Mouse (Mus musculus): ENCODE measurements around the gene Spock1. TPM values are rescaled to one million over a fixed set of nuclear protein-coding genes. Genes with fewer than 3 reads are reported as not detected.

Spock1 gene
- polyA plus RNA-seq, 1 experiment from 2014 or later = 17.2 TPM

GRCm38 (mm10) chr13:57685201-57685600 is 222.9 kb downstream of the Spock1 start:
- Histone ChIP-seq H3K4me3 (ENCODE audit: low read depth, low read length) (no peak overlapping the region), H3K36me3 (ENCODE audit: control insufficient read depth, insufficient read depth, low read length) (no peaks in the 10 kb centered on the region), H3K4me2 (no peak overlapping the region), H3K27ac (ENCODE audit: low read depth, low read length) (no peak overlapping the region), H3K4me1 (ENCODE audit: control insufficient read depth, insufficient read depth, low read length) (no peaks in the 10 kb centered on the region), H3K27me3 (ENCODE audit: control insufficient read depth, insufficient read depth, low read length) (no peaks in the 10 kb centered on the region), H3K9me3 (ENCODE audit: control insufficient read depth, low read length) (no peaks in the 10 kb centered on the region), H3K9ac (ENCODE audit: low read length) (no peak overlapping the region)
- DNase-seq (ENCODE audit: low spot score, missing footprints) (no peak), ATAC-seq (ENCODE audit: low FRiP score) (no peak)
- WGBS = 84% methylated on average over 11 of the region's 11 CpGs

DNA sequence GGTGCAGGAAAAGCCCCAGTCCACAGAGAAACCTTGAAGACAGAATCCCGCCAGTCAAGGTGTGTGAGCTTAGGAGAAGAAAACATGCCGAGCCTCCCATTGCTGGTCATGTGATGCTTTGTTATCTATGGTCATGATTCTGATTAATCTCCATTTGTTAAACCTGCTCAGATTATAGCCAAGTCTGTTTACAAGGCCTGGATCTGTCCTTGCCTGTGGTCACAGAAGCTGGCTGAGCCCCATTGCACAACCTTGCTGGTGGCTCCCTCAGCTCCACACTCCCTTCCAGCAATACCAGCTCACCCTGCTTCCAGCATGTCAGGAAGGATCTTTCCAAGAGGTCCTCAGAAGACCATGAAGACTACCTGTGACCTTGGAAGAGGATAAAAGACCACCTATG is 228.5 kb downstream of the Spock1 start:
- no peak overlapping the region for H3K9ac ChIP-seq (ENCODE audit: low read length)
- H3K36me3 ChIP-seq (ENCODE audit: control insufficient read depth, insufficient read depth, low read length) = no peaks in the 10 kb centered on the region
- H3K4me2 ChIP-seq = no peak overlapping the region
- H3K9me3 ChIP-seq (ENCODE audit: control insufficient read depth, low read length) = no peaks in the 10 kb centered on the region
- no peak overlapping the region for H3K27ac ChIP-seq (ENCODE audit: low read depth, low read length)
- no peaks in the 10 kb centered on the region for H3K27me3 ChIP-seq (ENCODE audit: control insufficient read depth, insufficient read depth, low read length)
- no peaks in the 10 kb centered on the region for H3K4me1 ChIP-seq (ENCODE audit: control insufficient read depth, insufficient read depth, low read length)
- DNase-seq (ENCODE audit: low spot score, missing footprints) (no peak), ATAC-seq (ENCODE audit: low FRiP score) (no peak)
- 87% methylated on average over 2 of the region's 2 CpGs for WGBS
- no peak overlapping the region for H3K4me3 ChIP-seq (ENCODE audit: low read depth, low read length)

DNA sequence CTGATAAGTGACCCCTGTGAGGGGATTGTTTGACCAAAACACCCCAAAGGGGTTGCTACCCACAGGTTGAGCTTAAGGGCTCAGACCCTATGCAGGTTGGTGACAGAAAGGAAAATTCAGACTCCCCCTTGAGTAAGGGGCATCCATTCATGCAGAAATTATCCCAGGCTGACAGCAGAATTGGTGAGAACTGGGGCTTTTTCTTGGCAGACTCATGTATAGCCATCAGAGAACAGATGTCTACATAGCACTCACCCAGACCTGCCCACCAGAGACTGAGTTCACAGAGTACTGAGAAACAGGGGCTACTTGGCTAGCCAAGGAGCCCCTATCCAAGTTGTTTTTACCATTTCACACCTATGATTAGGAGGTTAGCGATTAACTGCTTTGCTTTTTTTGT is 231.3 kb downstream of the Spock1 start:
- WGBS = 97% methylated on average over 1 of the region's 1 CpGs
- Histone ChIP-seq H3K4me3 (ENCODE audit: low read depth, low read length) (no peak overlapping the region), H3K4me2 (no peak overlapping the region), H3K4me1 (ENCODE audit: control insufficient read depth, insufficient read depth, low read length) (no peaks in the 10 kb centered on the region), H3K27ac (ENCODE audit: low read depth, low read length) (no peak overlapping the region), H3K9me3 (ENCODE audit: control insufficient read depth, low read length) (no peaks in the 10 kb centered on the region), H3K9ac (ENCODE audit: low read length) (no peak overlapping the region), H3K27me3 (ENCODE audit: control insufficient read depth, insufficient read depth, low read length) (no peaks in the 10 kb centered on the region), H3K36me3 (ENCODE audit: control insufficient read depth, insufficient read depth, low read length) (no peaks in the 10 kb centered on the region)
- no peak for DNase-seq (ENCODE audit: low spot score, missing footprints)
- no peak for ATAC-seq (ENCODE audit: low FRiP score)

DNA sequence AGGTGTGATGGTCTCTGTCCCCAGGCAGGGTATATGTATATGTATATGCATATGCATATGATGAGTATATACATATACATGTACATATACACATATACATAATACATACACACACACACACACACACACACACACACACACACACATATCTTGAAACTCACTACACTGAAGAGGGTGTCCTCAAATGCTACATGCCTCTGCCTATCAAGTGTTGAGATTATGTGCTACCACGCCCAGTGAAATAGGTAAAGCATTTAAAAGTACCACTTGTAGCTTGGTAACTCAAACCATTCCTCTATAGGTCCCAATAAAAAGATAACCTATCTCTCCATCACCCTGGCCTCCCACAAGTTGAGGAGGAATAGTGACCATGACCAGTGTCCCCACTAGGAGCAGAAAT is 234.7 kb downstream of the Spock1 start:
- 88% methylated on average over 1 of the region's 1 CpGs for WGBS
- Histone ChIP-seq H3K36me3 (ENCODE audit: control insufficient read depth, insufficient read depth, low read length) (no peaks in the 10 kb centered on the region), H3K9ac (ENCODE audit: low read length) (no peak overlapping the region), H3K4me3 (ENCODE audit: low read depth, low read length) (no peak overlapping the region), H3K4me2 (no peak overlapping the region), H3K9me3 (ENCODE audit: control insufficient read depth, low read length) (no peaks in the 10 kb centered on the region), H3K27ac (ENCODE audit: low read depth, low read length) (no peak overlapping the region), H3K4me1 (ENCODE audit: control insufficient read depth, insufficient read depth, low read length) (no peaks in the 10 kb centered on the region), H3K27me3 (ENCODE audit: control insufficient read depth, insufficient read depth, low read length) (no peaks in the 10 kb centered on the region)
- DNase-seq (ENCODE audit: low spot score, missing footprints) (no peak), ATAC-seq (ENCODE audit: low FRiP score) (no peak)

- Histone ChIP-seq H3K27me3 (ENCODE audit: control insufficient read depth, insufficient read depth, low read length) (no peaks in the 10 kb centered on the region), H3K36me3 (ENCODE audit: control insufficient read depth, insufficient read depth, low read length) (no peaks in the 10 kb centered on the region), H3K9me3 (ENCODE audit: control insufficient read depth, low read length) (no peaks in the 10 kb centered on the region), H3K4me3 (ENCODE audit: low read depth, low read length) (no peak overlapping the region), H3K4me1 (ENCODE audit: control insufficient read depth, insufficient read depth, low read length) (no peaks in the 10 kb centered on the region), H3K9ac (ENCODE audit: low read length) (no peak overlapping the region), H3K4me2 (no peak overlapping the region), H3K27ac (ENCODE audit: low read depth, low read length) (no peak overlapping the region)
- DNase-seq (ENCODE audit: low spot score, missing footprints) = no peak
- ATAC-seq (ENCODE audit: low FRiP score) = no peak
- WGBS = 81% methylated on average over 3 of the region's 3 CpGs
Observed at GRCm38 (mm10) chr13:57672762-57673161, 235.4 kb downstream of the Spock1 start.

- H3K4me3 ChIP-seq (ENCODE audit: low read depth, low read length) = no peak overlapping the region
- no peak overlapping the region for H3K27ac ChIP-seq (ENCODE audit: low read depth, low read length)
- no peaks in the 10 kb centered on the region for H3K27me3 ChIP-seq (ENCODE audit: control insufficient read depth, insufficient read depth, low read length)
- WGBS = 74% methylated on average over 9 of the region's 9 CpGs
- DNase-seq (ENCODE audit: low spot score, missing footprints) = no peak
- no peak overlapping the region for H3K9ac ChIP-seq (ENCODE audit: low read length)
- H3K4me2 ChIP-seq = no peak overlapping the region
- H3K9me3 ChIP-seq (ENCODE audit: control insufficient read depth, low read length) = no peaks in the 10 kb centered on the region
- no peak for ATAC-seq (ENCODE audit: low FRiP score)
- no peaks in the 10 kb centered on the region for H3K36me3 ChIP-seq (ENCODE audit: control insufficient read depth, insufficient read depth, low read length)
- no peaks in the 10 kb centered on the region for H3K4me1 ChIP-seq (ENCODE audit: control insufficient read depth, insufficient read depth, low read length)
Observed at GRCm38 (mm10) chr13:57671919-57672318, 236.2 kb downstream of the Spock1 start.

- Histone ChIP-seq H3K4me1 (ENCODE audit: control insufficient read depth, insufficient read depth, low read length) (peaks cover 3% of the 10 kb centered on the region; the same call in 1 of the 2 replicates), H3K4me2 (no peak overlapping the region), H3K36me3 (ENCODE audit: control insufficient read depth, insufficient read depth, low read length) (no peaks in the 10 kb centered on the region), H3K9ac (ENCODE audit: low read length) (no peak overlapping the region), H3K27ac (ENCODE audit: low read depth, low read length) (no peak overlapping the region), H3K9me3 (ENCODE audit: control insufficient read depth, low read length) (no peaks in the 10 kb centered on the region), H3K27me3 (ENCODE audit: control insufficient read depth, insufficient read depth, low read length) (no peaks in the 10 kb centered on the region), H3K4me3 (ENCODE audit: low read depth, low read length) (no peak overlapping the region)
- no peak for DNase-seq (ENCODE audit: low spot score, missing footprints)
- 88% methylated on average over 5 of the region's 5 CpGs for WGBS
- no peak for ATAC-seq (ENCODE audit: low FRiP score)
Observed at GRCm38 (mm10) chr13:57671322-57671721, 236.8 kb downstream of the Spock1 start.

GRCm38 (mm10) chr13:57667621-57668020 is 240.5 kb downstream of the Spock1 start:
- H3K9ac ChIP-seq (ENCODE audit: low read length) = no peak overlapping the region
- DNase-seq (ENCODE audit: low spot score, missing footprints) (no peak), ATAC-seq (ENCODE audit: low FRiP score) (no peak)
- H3K9me3 ChIP-seq (ENCODE audit: control insufficient read depth, low read length) = no peaks in the 10 kb centered on the region
- H3K4me2 ChIP-seq = no peak overlapping the region
- no peaks in the 10 kb centered on the region for H3K36me3 ChIP-seq (ENCODE audit: control insufficient read depth, insufficient read depth, low read length)
- no peaks in the 10 kb centered on the region for H3K27me3 ChIP-seq (ENCODE audit: control insufficient read depth, insufficient read depth, low read length)
- no peak overlapping the region for H3K27ac ChIP-seq (ENCODE audit: low read depth, low read length)
- no peak overlapping the region for H3K4me3 ChIP-seq (ENCODE audit: low read depth, low read length)
- WGBS = 77% methylated on average over 3 of the region's 3 CpGs
- H3K4me1 ChIP-seq (ENCODE audit: control insufficient read depth, insufficient read depth, low read length) = peaks cover 3% of the 10 kb centered on the region; the same call in 1 of the 2 replicates

- Histone ChIP-seq H3K9me3 (ENCODE audit: control insufficient read depth, low read length) (no peaks in the 10 kb centered on the region), H3K4me3 (ENCODE audit: low read depth, low read length) (no peak overlapping the region), H3K36me3 (ENCODE audit: control insufficient read depth, insufficient read depth, low read length) (no peaks in the 10 kb centered on the region), H3K4me2 (no peak overlapping the region), H3K27ac (ENCODE audit: low read depth, low read length) (no peak overlapping the region), H3K4me1 (ENCODE audit: control insufficient read depth, insufficient read depth, low read length) (peaks cover 3% of the 10 kb centered on the region; the same call in 1 of the 2 replicates), H3K27me3 (ENCODE audit: control insufficient read depth, insufficient read depth, low read length) (no peaks in the 10 kb centered on the region), H3K9ac (ENCODE audit: low read length) (no peak overlapping the region)
- DNase-seq (ENCODE audit: low spot score, missing footprints) (no peak), ATAC-seq (ENCODE audit: low FRiP score) (no peak)
- WGBS = 49% methylated on average over 9 of the region's 9 CpGs
Observed at GRCm38 (mm10) chr13:57666173-57666842, 241.8 kb downstream of the Spock1 start.
